Mouse (Mus musculus) midbrain, embryonic 16.5 days (tissue): Measurements from ENCODE around the gene Prss21. TPM values are rescaled to one million over a fixed set of nuclear protein-coding genes. Genes with fewer than 3 reads are reported as not detected.

Source experiments
- ATAC-seq: fragments of 200-750 bp; cut with Nextera tagmentation; 2 replicates; pipeline ENCODE4 v1.8.0; 2017; ENCODE audit warnings: moderate TSS enrichment
- H3K27ac ChIP-seq: fragments of 300-500 bp; sonication (generic); 2 replicates; pipeline ENCODE4 v1.5.1; 2014; ENCODE audit warnings: mild to moderate bottlenecking, low read length, mixed read lengths
- H3K27me3 ChIP-seq: fragments of 300-500 bp; sonication (generic); 2 replicates; pipeline ENCODE4 v1.6.1; 2014; ENCODE audit warnings: low read depth, low read length, mixed read lengths; ENCODE audit not compliant: control insufficient read depth, insufficient read depth
- H3K36me3 ChIP-seq: fragments of 300-500 bp; sonication (generic); 2 replicates; pipeline ENCODE4 v1.6.1; 2014; ENCODE audit warnings: mild to moderate bottlenecking, low read length, moderate library complexity, mixed read lengths; ENCODE audit not compliant: control insufficient read depth, insufficient read depth
- H3K4me1 ChIP-seq: fragments of 300-500 bp; sonication (generic); 2 replicates; pipeline ENCODE4 v1.6.1; 2014; ENCODE audit warnings: mild to moderate bottlenecking, low read length, mixed read lengths; ENCODE audit not compliant: control insufficient read depth, insufficient read depth
- H3K4me2 ChIP-seq: fragments of 300-500 bp; sonication (generic); 2 replicates; pipeline ENCODE4 v1.6.1; 2014; ENCODE audit warnings: mild to moderate bottlenecking, low read length, mixed read lengths
- H3K4me3 ChIP-seq: fragments of 300-500 bp; sonication (generic); 2 replicates; pipeline ENCODE4 v1.5.1; 2014; ENCODE audit warnings: low read depth, mild to moderate bottlenecking, low read length, moderate library complexity, mixed read lengths
- H3K9ac ChIP-seq: fragments of 300-500 bp; sonication (generic); 2 replicates; pipeline ENCODE4 v1.6.1; 2014; ENCODE audit warnings: low read depth, low read length, mixed read lengths
- H3K9me3 ChIP-seq: fragments of 300-500 bp; sonication (generic); replicated peaks from 2 replicates; pipeline ENCODE4 v1.6.1; 2014; ENCODE audit warnings: mild to moderate bottlenecking, low read length, mixed read lengths; ENCODE audit not compliant: control insufficient read depth, poor library complexity, severe bottlenecking
- WGBS: fragments of 180-500 bp; shearing (Covaris S2); extraction: QIAGEN DNeasy Blood & Tissue Kit; methylation state at CpG from one replicate; pipeline ENCODE4 v1.1.7; 2014; 5-methylcytosine and 5-hydroxymethylcytosine counted together
- polyA plus RNA-seq: library from polyadenylated mRNA; unstranded; fragments of >200 nt; fragmentation: Nextera tagmentation; extraction: Ambion mirVana; gene quantifications from 2 replicates; pipeline ENCODE4 v1.2.1, GENCODE M21; 2015

Prss21 gene
- polyA plus RNA-seq, 1 experiment from 2014 or later: not detected

- Histone ChIP-seq H3K4me3 (no peak overlapping the region), H3K4me1 (no peaks in the 10 kb centered on the region), H3K9me3 (no peaks in the 10 kb centered on the region), H3K36me3 (no peaks in the 10 kb centered on the region), H3K4me2 (no peak overlapping the region), H3K9ac (no peak overlapping the region), H3K27me3 (no peaks in the 10 kb centered on the region), H3K27ac (no peak overlapping the region)
- ATAC-seq: no peak
- WGBS: 27% methylated on average over 5 of the region's 5 CpGs
Observed at GRCm38 (mm10) chr17:23853292-23853691, 14.6 kb upstream of the Prss21 start.

GRCm38 (mm10) chr17:23854229-23854765 lies 13.6 kb upstream of the Prss21 start:
- Histone ChIP-seq H3K9ac (no peak overlapping the region), H3K4me1 (no peaks in the 10 kb centered on the region), H3K4me2 (no peak overlapping the region), H3K9me3 (no peaks in the 10 kb centered on the region), H3K27ac (no peak overlapping the region), H3K36me3 (no peaks in the 10 kb centered on the region), H3K27me3 (no peaks in the 10 kb centered on the region), H3K4me3 (no peak overlapping the region)
- ATAC-seq: no peak
- WGBS: 86% methylated on average over 10 of the region's 10 CpGs

GRCm38 (mm10) chr17:23857193-23857592 lies 10.7 kb upstream of the Prss21 start:
- H3K27ac ChIP-seq: no peak overlapping the region
- no peak overlapping the region for H3K4me3 ChIP-seq
- no peak overlapping the region for H3K9ac ChIP-seq
- 82% methylated on average over 6 of the region's 6 CpGs for WGBS
- no peak for ATAC-seq
- no peak overlapping the region for H3K4me2 ChIP-seq
- no peaks in the 10 kb centered on the region for H3K4me1 ChIP-seq
- no peaks in the 10 kb centered on the region for H3K9me3 ChIP-seq
- H3K36me3 ChIP-seq: no peaks in the 10 kb centered on the region
- no peaks in the 10 kb centered on the region for H3K27me3 ChIP-seq

- no peaks in the 10 kb centered on the region for H3K9me3 ChIP-seq
- H3K4me1 ChIP-seq: no peaks in the 10 kb centered on the region
- no peak overlapping the region for H3K9ac ChIP-seq
- H3K27ac ChIP-seq: no peak overlapping the region
- no peak overlapping the region for H3K4me2 ChIP-seq
- ATAC-seq: no peak
- 89% methylated on average over 2 of the region's 2 CpGs for WGBS
- H3K36me3 ChIP-seq: no peaks in the 10 kb centered on the region
- H3K4me3 ChIP-seq: no peak overlapping the region
- no peaks in the 10 kb centered on the region for H3K27me3 ChIP-seq
Observed at GRCm38 (mm10) chr17:23857913-23858312, 9.9 kb upstream of the Prss21 start.

- ATAC-seq: no peak
Observed at GRCm38 (mm10) chr17:23862926-23863325, 4.9 kb upstream of the Prss21 start.

GRCm38 (mm10) chr17:23868513-23868912 lies 657 bp downstream of the Prss21 start:
- Histone ChIP-seq H3K27ac (no peak overlapping the region), H3K4me2 (no peak overlapping the region), H3K4me1 (no peaks in the 10 kb centered on the region), H3K27me3 (no peaks in the 10 kb centered on the region), H3K9ac (no peak overlapping the region), H3K9me3 (no peaks in the 10 kb centered on the region), H3K4me3 (no peak overlapping the region), H3K36me3 (no peaks in the 10 kb centered on the region)
- no peak for ATAC-seq
- 85% methylated on average over 11 of the region's 11 CpGs for WGBS

More at GRCm38 (mm10) chr17:23862926-23863325, 4.9 kb upstream of the Prss21 start:
- Histone ChIP-seq H3K4me2 (no peak overlapping the region), H3K9me3 (no peaks in the 10 kb centered on the region), H3K4me1 (no peaks in the 10 kb centered on the region), H3K4me3 (no peak overlapping the region), H3K36me3 (no peaks in the 10 kb centered on the region), H3K27me3 (no peaks in the 10 kb centered on the region), H3K9ac (no peak overlapping the region), H3K27ac (no peak overlapping the region)
- 84% methylated on average over 4 of the region's 4 CpGs for WGBS

- Histone ChIP-seq H3K4me1 (no peaks in the 10 kb centered on the region), H3K4me3 (no peak overlapping the region), H3K27me3 (no peaks in the 10 kb centered on the region), H3K36me3 (no peaks in the 10 kb centered on the region), H3K4me2 (no peak overlapping the region), H3K9me3 (no peaks in the 10 kb centered on the region), H3K9ac (no peak overlapping the region), H3K27ac (no peak overlapping the region)
- ATAC-seq: no peak
- WGBS: 46% methylated on average over 8 of the region's 8 CpGs
Observed at GRCm38 (mm10) chr17:23873884-23874856, 6.3 kb downstream of the Prss21 start.

GRCm38 (mm10) chr17:23876741-23877140 lies 8.9 kb downstream of the Prss21 start:
- Histone ChIP-seq H3K4me2 (no peak overlapping the region), H3K9me3 (no peaks in the 10 kb centered on the region), H3K27me3 (no peaks in the 10 kb centered on the region), H3K27ac (0 out of 2 replicates have a peak overlapping the region, but pooled peaks have one; percentile 14), H3K36me3 (no peaks in the 10 kb centered on the region), H3K4me3 (no peak overlapping the region), H3K4me1 (no peaks in the 10 kb centered on the region), H3K9ac (no peak overlapping the region)
- 59% methylated on average over 3 of the region's 3 CpGs for WGBS
- ATAC-seq: peak; percentile 91

- Histone ChIP-seq H3K9me3 (no peaks in the 10 kb centered on the region), H3K9ac (no peak overlapping the region), H3K36me3 (no peaks in the 10 kb centered on the region), H3K4me3 (no peak overlapping the region), H3K27me3 (no peaks in the 10 kb centered on the region), H3K4me2 (no peak overlapping the region), H3K4me1 (no peaks in the 10 kb centered on the region), H3K27ac (0 out of 2 replicates have a peak overlapping the region, but pooled peaks have one; percentile 5)
- ATAC-seq: peak; percentile 88
- WGBS: 90% methylated on average over 2 of the region's 2 CpGs
Observed at GRCm38 (mm10) chr17:23877166-23877565, 9.3 kb downstream of the Prss21 start.
